Mouse (Mus musculus) gastrocnemius, adult 8-10 months (tissue): ENCODE results near the gene Ina. TPM values are rescaled to one million over a fixed set of nuclear protein-coding genes. Genes with fewer than 3 reads are reported as not detected.
A peak's percentile ranks its signal among the peaks of the same experiment; 100 is the strongest.

Source experiments
- DNase-seq, 2 experiments: peaks; one replicate each; pipeline ENCODE4 v3.0.0; 2022; ENCODE audit warnings: low spot score in 2 of 2
- total RNA-seq, 4 experiments: library from RNA; stranded (reverse); gene quantifications; 2 replicates each; pipeline ENCODE4 v1.2.4; 2022

Gene Ina
- total RNA-seq, 4 experiments from 2014 or later, result not detected

- peak; percentile 44 to 53 for DNase-seq
Observed at GRCm38 (mm10) chr19:47050271-47051032, 36.0 kb downstream of the Ina start, which contains the start of gene Pcgf6. Gene Pcgf6 (minus strand): TSS chr19:47050906.

DNA sequence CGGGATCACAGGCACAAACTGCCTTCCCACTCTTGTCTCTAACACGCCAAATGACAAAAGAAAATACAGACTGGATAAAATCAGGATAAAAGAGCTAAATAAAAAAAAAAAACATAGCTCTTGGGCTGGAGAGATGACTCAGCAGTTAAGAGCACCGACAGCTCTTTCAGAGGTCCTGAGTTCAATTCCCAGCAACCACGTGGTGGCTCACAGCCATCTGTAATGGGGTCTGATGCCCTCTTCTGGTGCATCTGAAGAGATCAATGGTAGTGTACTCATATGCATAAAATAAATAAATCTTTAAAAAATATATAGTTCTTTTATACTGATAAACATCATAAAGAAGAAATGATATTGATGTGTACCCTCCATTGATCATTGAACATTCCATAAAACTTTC is 38.4 kb downstream of the Ina start:
- no peak for DNase-seq

GRCm38 (mm10) chr19:47053471-47053870 is 39.0 kb downstream of the Ina start:
- no peak for DNase-seq

GRCm38 (mm10) chr19:47057684-47058083 is 43.2 kb downstream of the Ina start:
- DNase-seq, result no peak

DNA sequence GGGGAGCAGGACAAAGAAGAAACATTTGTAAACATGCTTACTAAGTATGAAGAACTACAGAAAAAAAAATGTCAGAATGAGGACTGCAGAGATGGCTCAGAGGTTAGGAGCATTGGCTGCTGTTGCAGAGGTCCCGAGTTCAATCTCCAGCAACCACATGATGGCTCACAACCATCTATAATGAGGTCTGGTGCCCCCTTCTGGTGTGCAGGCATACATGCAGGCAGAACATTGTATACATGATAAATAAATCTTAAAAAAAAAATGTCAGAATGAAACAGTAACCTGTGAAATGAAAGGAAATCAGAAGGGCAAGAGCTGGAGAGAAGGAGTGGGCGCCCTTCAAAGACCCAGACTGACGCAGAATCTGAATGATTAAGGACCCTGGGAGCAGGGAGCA is 51.4 kb downstream of the Ina start:
- no peak for DNase-seq

GRCm38 (mm10) chr19:47067096-47067882 is 52.8 kb downstream of the Ina start, which contains the start of gene Taf5:
Gene Taf5 (plus strand): TSS chr19:47067746.
- DNase-seq, result peak; percentile 90 to 92

DNA sequence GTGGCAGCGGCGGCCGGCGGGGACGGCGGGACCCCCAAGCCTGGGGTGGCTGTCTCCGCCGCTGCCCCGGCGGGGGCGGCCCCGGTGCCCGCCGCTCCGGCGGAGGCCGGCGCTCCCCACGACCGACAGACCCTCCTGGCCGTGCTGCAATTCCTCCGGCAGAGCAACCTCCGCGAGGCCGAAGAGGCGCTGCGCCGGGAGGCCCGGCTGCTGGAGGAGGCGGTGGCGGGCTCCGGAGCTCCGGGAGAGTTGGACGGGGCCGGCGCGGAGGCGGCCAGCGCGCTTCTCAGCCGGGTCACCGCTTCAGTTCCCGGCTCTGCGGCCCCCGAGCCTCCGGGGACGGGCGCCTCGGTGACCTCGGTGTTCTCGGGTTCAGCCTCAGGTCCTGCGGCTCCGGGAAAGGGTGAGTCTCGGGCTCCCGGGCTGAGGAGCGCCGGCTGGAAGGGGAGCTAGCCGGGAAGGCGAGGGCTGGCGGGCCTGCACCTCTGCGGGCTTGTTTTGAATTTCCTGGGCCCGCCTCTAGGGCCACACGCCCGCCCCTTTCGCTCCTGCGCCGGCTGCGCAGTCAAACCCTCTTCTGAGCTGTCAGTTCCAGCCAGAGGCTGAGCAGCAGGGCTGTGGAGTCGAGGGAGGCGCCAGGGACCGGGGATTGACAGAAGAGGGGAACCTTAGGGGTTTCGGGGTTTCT is 53.6 kb downstream of the Ina start:
- DNase-seq, result peak; percentile 66 to 69

Other genes starting within 250 kb of the Ina start
- gene Nt5c2, start 455 bp downstream of the Ina start, total RNA-seq, result 10 to 100 TPM in 1 of 4 experiments, 1 to 10 TPM in 3; 5.8 to 10.2 (median 8.1) TPM
- gene Pcgf6, start 36.2 kb downstream of the Ina start, total RNA-seq, result 1 to 10 TPM; 3.6 to 6.3 (median 5.0) TPM
- gene Taf5, start 53.0 kb downstream of the Ina start, total RNA-seq, result 1 to 10 TPM; 1.6 to 2.5 (median 2.3) TPM
- 1,000 to 10,000 TPM; 1,130 to 1,241 (median 1,184) TPM for gene Usmg5, start 75.9 kb downstream of the Ina start, total RNA-seq
- gene Pdcd11, start 76.1 kb downstream of the Ina start, total RNA-seq, result 1 to 10 TPM; 7.6 to 8.7 (median 8.5) TPM
- 1 to 10 TPM in 3 of 4 experiments, under 1 TPM in 1; 0.70 to 1.3 (median 1.1) TPM for gene Calhm2, start 123.6 kb downstream of the Ina start, total RNA-seq
- gene Calhm1, start 129.6 kb downstream of the Ina start, total RNA-seq, result not detected
- gene Calhm3, start 143.1 kb downstream of the Ina start, total RNA-seq, result not detected
- gene Neurl1a, start 164.1 kb downstream of the Ina start, total RNA-seq, result 100 to 1,000 TPM; 127 to 155 (median 146) TPM